Mouse (Mus musculus): Measurements from ENCODE around the gene Mmp27. TPM values are rescaled to one million over a fixed set of nuclear protein-coding genes. Genes with fewer than 3 reads are reported as not detected.

The Mmp27 gene
- polyA plus RNA-seq, 2 experiments from 2014 or later = not detected

GRCm38 (mm10) chr9:7602982-7603742, 32.0 kb downstream of the Mmp27 start:
- ATAC-seq = no peak

DNA sequence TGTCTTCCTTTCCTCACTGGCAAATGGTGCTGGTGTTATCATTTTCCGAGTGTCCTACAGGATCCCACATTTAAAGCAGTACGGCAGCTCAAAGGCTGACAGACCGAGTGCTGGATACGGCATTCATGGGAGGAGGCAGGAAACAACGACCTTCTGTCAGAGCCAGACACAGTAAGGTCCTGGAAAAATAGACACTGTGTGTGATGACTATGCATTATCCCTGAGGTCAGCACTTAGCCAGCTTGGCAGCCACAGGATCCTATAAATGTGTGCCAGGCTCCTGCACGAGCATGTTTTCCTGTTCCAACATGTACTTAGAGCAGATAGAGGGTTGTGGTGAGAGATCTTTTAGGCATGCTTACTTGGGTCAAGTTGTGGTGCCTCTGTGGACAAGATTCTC, 32.8 kb downstream of the Mmp27 start:
- no peak for ATAC-seq

GRCm38 (mm10) chr9:7605638-7606037, 34.4 kb downstream of the Mmp27 start:
- ATAC-seq = no peak

DNA sequence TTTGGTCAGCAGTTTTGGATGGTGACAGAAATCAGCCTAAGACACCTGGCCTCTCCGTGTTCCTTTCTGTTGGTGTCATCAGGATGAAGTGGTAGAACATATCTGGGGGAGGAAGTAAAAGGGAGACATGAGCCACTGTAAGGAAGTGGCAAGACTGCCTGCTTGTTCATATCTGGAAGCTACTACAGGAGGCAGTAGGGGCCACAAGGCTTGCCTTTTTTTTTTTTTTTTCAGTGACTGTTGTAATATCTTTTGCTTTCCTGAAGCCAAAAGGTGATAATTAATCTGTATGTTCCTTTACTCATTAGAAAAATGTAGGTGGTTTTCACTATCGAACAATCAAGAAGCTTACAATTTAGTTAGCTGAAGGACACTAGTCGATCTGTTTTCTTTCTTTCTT, 51.4 kb downstream of the Mmp27 start:
- no peak for ATAC-seq

DNA sequence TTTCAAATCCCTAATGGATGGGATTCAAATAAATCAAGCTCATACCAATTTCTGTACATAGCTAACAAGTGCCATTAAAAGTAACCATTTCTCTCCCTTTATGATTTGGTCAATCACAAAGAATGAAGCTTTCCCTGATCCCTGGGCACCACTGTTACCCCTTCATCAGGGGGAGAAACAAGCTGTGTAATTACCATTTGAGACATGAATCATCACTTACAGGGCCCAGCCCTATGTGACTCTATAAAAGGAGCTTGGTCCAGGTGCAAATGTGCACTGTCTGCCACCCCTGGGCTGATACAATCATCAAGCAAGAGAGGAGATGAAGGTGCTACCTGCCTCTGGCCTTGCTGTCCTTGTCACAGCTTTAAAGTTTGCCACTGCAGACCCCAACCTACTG, 56.7 kb downstream of the Mmp27 start, which contains the start of gene Mmp20:
Gene Mmp20, plus strand, starts transcription at position 301 of the 400 bp plus-strand sequence.
- ATAC-seq = no peak

Other genes with a start within 250 kb of the Mmp27 start
- gene Mmp12, start 227.0 kb upstream of the Mmp27 start, polyA plus RNA-seq (2017; shearing (Covaris generic)) = not detected
- gene Mmp1b, start 183.3 kb upstream of the Mmp27 start, polyA plus RNA-seq (2017; shearing (Covaris generic)) = not detected
- not detected for gene Mmp3, start 125.6 kb upstream of the Mmp27 start, polyA plus RNA-seq (2017; shearing (Covaris generic))
- not detected for gene Mmp10, start 69.0 kb upstream of the Mmp27 start, polyA plus RNA-seq (2017; shearing (Covaris generic))
- under 1 TPM in 1 of 2 experiments, not detected in 1; 0.19 TPM for gene Mmp8, start 12.9 kb upstream of the Mmp27 start, polyA plus RNA-seq (2017; shearing (Covaris generic))
- not detected for gene Mmp20, start 56.8 kb downstream of the Mmp27 start, polyA plus RNA-seq (2017; shearing (Covaris generic))
- gene Mmp7, start 120.7 kb downstream of the Mmp27 start, polyA plus RNA-seq (2017; shearing (Covaris generic)) = not detected
- 100 to 1,000 TPM; 110 to 119 TPM for gene Tmem123, start 192.6 kb downstream of the Mmp27 start, polyA plus RNA-seq (2017; shearing (Covaris generic))

Data from activated CD4-positive, CD25-positive, alpha-beta regulatory T cell, adult 4 months (primary cell).